12 mouse cellular contexts compared by ENCODE assay signal in genomic region chr2:152087111-152087510, GRCm38 (mm10). TPM values are rescaled to one million over a fixed set of nuclear protein-coding genes. Genes with fewer than 3 reads are reported as not detected.
A peak's percentile ranks its signal among the peaks of the same experiment; 100 is the strongest.
DNase-seq lines count a peak whose midpoint lies in the region; ATAC-seq and TF ChIP-seq lines count a peak whose summit lies in the region.
"Had no signal": no experiment of that assay in that cellular context is flagged by ENCODE, and none has a peak within 500 bp of the region (broad histone marks: within the 10 kb centered on the region; RNA-seq: fewer than 3 reads in every experiment).

No protein-coding gene starts in this region.

- H3K4me2 ChIP-seq in forebrain, embryonic 13.5 days = peak overlapping the region; percentile 90
- H3K4me2 ChIP-seq in forebrain, embryonic 11.5 days (ENCODE audit: low read depth, low read length, severe bottlenecking) = no peak overlapping the region
- H3K4me2 ChIP-seq in heart, embryonic 15.5 days = no peak overlapping the region
- peak overlapping the region; percentile 75 for H3K4me2 ChIP-seq in midbrain, embryonic 12.5 days (replicated peaks)
- H3K4me2 ChIP-seq: embryonic facial prominence, embryonic 12.5 days had no signal

- H3K9ac ChIP-seq in forebrain, embryonic 13.5 days = peak overlapping the region; percentile 45
- H3K9ac ChIP-seq in forebrain, embryonic 11.5 days (ENCODE audit: low read length) = no peak overlapping the region
- no peak overlapping the region for H3K9ac ChIP-seq in heart, embryonic 15.5 days
- H3K9ac ChIP-seq in midbrain, embryonic 12.5 days (replicated peaks) = peak overlapping the region; percentile 39
- H3K9ac ChIP-seq: embryonic facial prominence, embryonic 12.5 days had no signal

- H3K4me3 ChIP-seq in forebrain, embryonic 13.5 days = peak overlapping the region; percentile 17
- H3K4me3 ChIP-seq in forebrain, embryonic 11.5 days (ENCODE audit: low read depth, low read length) = no peak overlapping the region
- no peak overlapping the region for H3K4me3 ChIP-seq in cortical plate, adult 2 months (ENCODE audit: insufficient read depth, low read length)
- no peak overlapping the region for H3K4me3 ChIP-seq in heart, embryonic 15.5 days
- H3K4me3 ChIP-seq in midbrain, embryonic 12.5 days = 0 out of 2 replicates have a peak overlapping the region, but pooled peaks have one; percentile 6
- H3K4me3 ChIP-seq: embryonic facial prominence, embryonic 12.5 days had no signal

- TF ChIP-seq POLR2A in cortical plate, adult 2 months (IDR thresholded peaks at IDR 0.05; ENCODE audit: extremely low read depth, insufficient read depth, low read length) = no peak

- no peak for DNase-seq in forebrain, embryonic 11.5 days (ENCODE audit: low spot score)
- DNase-seq in thymus, postnatal 10 days (ENCODE audit: low spot score in 2 of 2) = no peak
- no peak for DNase-seq in urinary bladder, adult 2 months (ENCODE audit: low spot score)
- DNase-seq in lung, postnatal 4 days = no peak
- DNase-seq: kidney, postnatal 36 days; liver had no signal

- H3K27me3 ChIP-seq in forebrain, embryonic 13.5 days = peaks cover 8% of the 10 kb centered on the region
- H3K27me3 ChIP-seq in forebrain, embryonic 11.5 days (ENCODE audit: control insufficient read depth, insufficient read depth, low read length) = peaks cover 11% of the 10 kb centered on the region
- peaks cover 54% of the 10 kb centered on the region for H3K27me3 ChIP-seq in heart, embryonic 15.5 days
- peaks cover 31% of the 10 kb centered on the region for H3K27me3 ChIP-seq in midbrain, embryonic 12.5 days

- TF ChIP-seq CTCF in cortical plate, adult 2 months (IDR thresholded peaks at IDR 0.05; ENCODE audit: extremely low read depth, insufficient read depth, low read length) = no peak

- H3K4me1 ChIP-seq in forebrain, embryonic 13.5 days = peaks cover 87% of the 10 kb centered on the region
- peaks cover 6% of the 10 kb centered on the region; the same call in 1 of the 2 replicates for H3K4me1 ChIP-seq in forebrain, embryonic 11.5 days (replicated peaks; ENCODE audit: control insufficient read depth, insufficient read depth, low read length)
- peaks cover 7% of the 10 kb centered on the region; the same call in 1 of the 2 replicates for H3K4me1 ChIP-seq in cortical plate, adult 2 months (ENCODE audit: control insufficient read depth, insufficient read depth, low read length)
- H3K4me1 ChIP-seq in heart, embryonic 15.5 days (replicated peaks) = peaks cover 21% of the 10 kb centered on the region
- H3K4me1 ChIP-seq in midbrain, embryonic 12.5 days = peaks cover 65% of the 10 kb centered on the region
- H3K4me1 ChIP-seq: embryonic facial prominence, embryonic 12.5 days had no signal

- peak overlapping the region; percentile 6 for H3K27ac ChIP-seq in forebrain, embryonic 13.5 days
- H3K27ac ChIP-seq in forebrain, embryonic 11.5 days (ENCODE audit: low read depth, low read length) = no peak overlapping the region
- H3K27ac ChIP-seq in cortical plate, adult 2 months (ENCODE audit: insufficient read depth, low read length) = peak overlapping the region; percentile 79
- peak overlapping the region; percentile 73 for H3K27ac ChIP-seq in heart, embryonic 15.5 days
- H3K27ac ChIP-seq in midbrain, embryonic 12.5 days (replicated peaks) = 0 out of 2 replicates have a peak overlapping the region, but pooled peaks have one; percentile 11
- H3K27ac ChIP-seq: embryonic facial prominence, embryonic 12.5 days had no signal

- ATAC-seq in forebrain, embryonic 13.5 days = no peak
- no peak for ATAC-seq in forebrain, embryonic 11.5 days (replicated peaks; ENCODE audit: low FRiP score)
- no peak; the same call in 1 of the 2 replicates for ATAC-seq in heart, embryonic 15.5 days (replicated peaks; ENCODE audit: insufficient number of reproducible peaks, insufficient read depth, low FRiP score, low read depth)
- ATAC-seq in midbrain, embryonic 12.5 days (ENCODE audit: low FRiP score, low read depth) = no peak

- peaks cover 34% of the 10 kb centered on the region for H3K36me3 ChIP-seq in forebrain, embryonic 13.5 days (ENCODE audit: poor library complexity, severe bottlenecking)
- no peaks in the 10 kb centered on the region for H3K36me3 ChIP-seq in forebrain, embryonic 11.5 days (ENCODE audit: control insufficient read depth, insufficient read depth, low read length)
- H3K36me3 ChIP-seq in heart, embryonic 15.5 days = no peaks in the 10 kb centered on the region
- H3K36me3 ChIP-seq in midbrain, embryonic 12.5 days = peaks cover 10% of the 10 kb centered on the region
- H3K36me3 ChIP-seq: embryonic facial prominence, embryonic 12.5 days had no signal

- H3K9me3 ChIP-seq in forebrain, embryonic 13.5 days (replicated peaks) = no peaks in the 10 kb centered on the region
- H3K9me3 ChIP-seq in forebrain, embryonic 11.5 days (ENCODE audit: control insufficient read depth, low read length) = no peaks in the 10 kb centered on the region
- H3K9me3 ChIP-seq in heart, embryonic 15.5 days (replicated peaks) = no peaks in the 10 kb centered on the region
- no peaks in the 10 kb centered on the region for H3K9me3 ChIP-seq in midbrain, embryonic 12.5 days
- H3K9me3 ChIP-seq: embryonic facial prominence, embryonic 12.5 days had no signal

- WGBS in forebrain, embryonic 13.5 days = 79% methylated on average over 5 of the region's 5 CpGs
- 71% methylated on average over 5 of the region's 5 CpGs for WGBS in forebrain, embryonic 11.5 days
- WGBS in heart, embryonic 15.5 days = 62% methylated on average over 5 of the region's 5 CpGs
- WGBS in midbrain, embryonic 12.5 days = 85% methylated on average over 5 of the region's 5 CpGs

RNA-seq across cellular contexts. Expression of gene Scrt2, which starts 5.8 kb away (rescaled TPM):
- 17.5 and 19.9 TPM in 2 replicates for polyA plus RNA-seq in forebrain, embryonic 13.5 days (2015; fragmentation: Nextera tagmentation; extraction: Ambion mirVana)
- 10.0 and 11.3 TPM in 2 replicates for polyA plus RNA-seq in forebrain, embryonic 11.5 days (2014; fragmentation: Nextera tagmentation; extraction: Ambion mirVana)
- polyA plus RNA-seq in cortical plate, adult 2 months (2012; rRNA removed) = 9.9 and 12.1 TPM in 2 replicates
- polyA plus RNA-seq in heart, embryonic 15.5 days (2015; fragmentation: Nextera tagmentation; extraction: Ambion mirVana) = 0.04 TPM in 1 of 2 replicates, not detected in the other
- 15.3 and 17.1 TPM in 2 replicates for polyA plus RNA-seq in midbrain, embryonic 12.5 days (2016; fragmentation: Nextera tagmentation; extraction: Ambion mirVana)
- polyA plus RNA-seq in urinary bladder, adult 2 months (2012; rRNA removed) = 0.01 TPM in 1 of 2 replicates, not detected in the other
- polyA plus RNA-seq: C2C12 had no signal

RNA-seq across cellular contexts. Expression of gene Srxn1, which starts 18.2 kb away (rescaled TPM):
- polyA plus RNA-seq in forebrain, embryonic 13.5 days (2015; fragmentation: Nextera tagmentation; extraction: Ambion mirVana) = 10.3 and 10.7 TPM in 2 replicates
- polyA plus RNA-seq in forebrain, embryonic 11.5 days (2014; fragmentation: Nextera tagmentation; extraction: Ambion mirVana) = 14.3 and 15.0 TPM in 2 replicates
- 94.9 and 97.3 TPM in 2 replicates for polyA plus RNA-seq in cortical plate, adult 2 months (2012; rRNA removed)
- 5.3 and 10.3 TPM in 2 replicates for polyA plus RNA-seq in heart, embryonic 15.5 days (2015; fragmentation: Nextera tagmentation; extraction: Ambion mirVana)
- 14.3 and 15.2 TPM in 2 replicates for polyA plus RNA-seq in midbrain, embryonic 12.5 days (2016; fragmentation: Nextera tagmentation; extraction: Ambion mirVana)
- 44.9 and 46.3 TPM in 2 replicates for polyA plus RNA-seq in urinary bladder, adult 2 months (2012; rRNA removed)

RNA-seq across cellular contexts. Expression of gene Tcf15, which starts 56.2 kb away (rescaled TPM):
- polyA plus RNA-seq in forebrain, embryonic 13.5 days (2015; fragmentation: Nextera tagmentation; extraction: Ambion mirVana) = 1.4 and 1.8 TPM in 2 replicates
- polyA plus RNA-seq in forebrain, embryonic 11.5 days (2014; fragmentation: Nextera tagmentation; extraction: Ambion mirVana) = 3.4 and 3.5 TPM in 2 replicates
- polyA plus RNA-seq in cortical plate, adult 2 months (2012; rRNA removed) = 1.0 and 1.9 TPM in 2 replicates
- 14.1 and 14.3 TPM in 2 replicates for polyA plus RNA-seq in heart, embryonic 15.5 days (2015; fragmentation: Nextera tagmentation; extraction: Ambion mirVana)
- polyA plus RNA-seq in midbrain, embryonic 12.5 days (2016; fragmentation: Nextera tagmentation; extraction: Ambion mirVana) = 3.4 and 3.8 TPM in 2 replicates
- polyA plus RNA-seq in urinary bladder, adult 2 months (2012; rRNA removed) = 2.3 and 2.8 TPM in 2 replicates
- polyA plus RNA-seq: C2C12 had no signal

Comparison
In these comparisons a context has a peak if more than half of its experiments do, and no peak if none do; other contexts are left out.
1. H3K4me2 ChIP-seq: peak in forebrain, embryonic 13.5 days (single experiment) and midbrain, embryonic 12.5 days (single experiment); none in forebrain, embryonic 11.5 days (single experiment) and heart, embryonic 15.5 days (single experiment).
2. H3K4me3 ChIP-seq: peak in forebrain, embryonic 13.5 days (single experiment) and midbrain, embryonic 12.5 days (single experiment); none in forebrain, embryonic 11.5 days (single experiment), cortical plate, adult 2 months (single experiment) and heart, embryonic 15.5 days (single experiment).
3. H3K9ac ChIP-seq: peak in forebrain, embryonic 13.5 days (single experiment) and midbrain, embryonic 12.5 days (single experiment); none in forebrain, embryonic 11.5 days (single experiment) and heart, embryonic 15.5 days (single experiment).
4. RNA of gene Scrt2, which starts 5.8 kb away (polyA plus RNA-seq): 17.5 to 19.9 TPM in forebrain, embryonic 13.5 days, 15.3 to 17.1 TPM in midbrain, embryonic 12.5 days, 9.9 to 12.1 TPM in cortical plate, adult 2 months and 10.0 to 11.3 TPM in forebrain, embryonic 11.5 days; 0.01 TPM in urinary bladder, adult 2 months and 0.04 TPM in heart, embryonic 15.5 days; every median in the first group is over 10 times any median in the second.